Mouse (Mus musculus): Measurements from ENCODE around the gene Pdgfc. TPM values are rescaled to one million over a fixed set of nuclear protein-coding genes. Genes with fewer than 3 reads are reported as not detected.

The Pdgfc gene
- polyA plus RNA-seq, 2 experiments, result 0.32 to 0.37 TPM

- no peak overlapping the region for H3K4me2 ChIP-seq (ENCODE audit: low read depth)
- no peak for ATAC-seq (ENCODE audit: insufficient read depth)
- H3K9me3 ChIP-seq (ENCODE audit: control insufficient read depth, low read length), result no peaks in the 10 kb centered on the region
- no peaks in the 10 kb centered on the region for H3K36me3 ChIP-seq (replicated peaks; ENCODE audit: control insufficient read depth, insufficient read depth, low read depth)
- H3K4me3 ChIP-seq (ENCODE audit: insufficient read depth in 1 of 2, low read depth in 2 of 2, low read length in 2 of 2), result no peak overlapping the region
- H3K27me3 ChIP-seq (ENCODE audit: control insufficient read depth, insufficient read depth, low read length), result no peaks in the 10 kb centered on the region
- no peak overlapping the region for H3K27ac ChIP-seq
- no peak for DNase-seq (ENCODE audit: low read depth in 3 of 3, low spot score in 3 of 3)
- no peaks in the 10 kb centered on the region for H3K4me1 ChIP-seq (replicated peaks; ENCODE audit: control insufficient read depth in 2 of 2, insufficient read depth in 2 of 2, low read length in 1 of 2)
- WGBS (ENCODE audit: insufficient replicate concordance), result 64% methylated on average over 6 of the region's 6 CpGs
- H3K9ac ChIP-seq (replicated peaks), result no peak overlapping the region
- TF ChIP-seq CTCF (IDR thresholded peaks at IDR 0.05; ENCODE audit: low read depth) (no peak), EP300 (IDR thresholded peaks at IDR 0.05; ENCODE audit: low read depth) (no peak)
Observed at GRCm38 (mm10) chr3:81021783-81022182, 14.4 kb upstream of the Pdgfc start.

- WGBS (ENCODE audit: insufficient replicate concordance), result 60% methylated on average over 5 of the region's 5 CpGs
- DNase-seq (ENCODE audit: low read depth in 3 of 3, low spot score in 3 of 3), result no peak
- H3K4me1 ChIP-seq (replicated peaks; ENCODE audit: control insufficient read depth in 2 of 2, insufficient read depth in 2 of 2, low read length in 1 of 2), result no peaks in the 10 kb centered on the region
- no peak overlapping the region for H3K9ac ChIP-seq (replicated peaks)
- TF ChIP-seq CTCF (IDR thresholded peaks at IDR 0.05; ENCODE audit: low read depth) (no peak), EP300 (IDR thresholded peaks at IDR 0.05; ENCODE audit: low read depth) (no peak)
- no peak for ATAC-seq (ENCODE audit: insufficient read depth)
- no peaks in the 10 kb centered on the region for H3K9me3 ChIP-seq (ENCODE audit: control insufficient read depth, low read length)
- H3K4me3 ChIP-seq (ENCODE audit: insufficient read depth in 1 of 2, low read depth in 2 of 2, low read length in 2 of 2), result no peak overlapping the region
- no peak overlapping the region for H3K27ac ChIP-seq
- no peak overlapping the region for H3K4me2 ChIP-seq (ENCODE audit: low read depth)
- no peaks in the 10 kb centered on the region for H3K36me3 ChIP-seq (replicated peaks; ENCODE audit: control insufficient read depth, insufficient read depth, low read depth)
- no peaks in the 10 kb centered on the region for H3K27me3 ChIP-seq (ENCODE audit: control insufficient read depth, insufficient read depth, low read length)
Observed at GRCm38 (mm10) chr3:81022266-81022665, 13.9 kb upstream of the Pdgfc start.

- no peak overlapping the region for H3K9ac ChIP-seq (replicated peaks)
- no peak for ATAC-seq (ENCODE audit: insufficient read depth)
- TF ChIP-seq EP300 (IDR thresholded peaks at IDR 0.05; ENCODE audit: low read depth) (no peak), CTCF (IDR thresholded peaks at IDR 0.05; ENCODE audit: low read depth) (no peak)
- 70% methylated on average over 1 of the region's 1 CpGs for WGBS (ENCODE audit: insufficient replicate concordance)
- no peaks in the 10 kb centered on the region for H3K4me1 ChIP-seq (replicated peaks; ENCODE audit: control insufficient read depth in 2 of 2, insufficient read depth in 2 of 2, low read length in 1 of 2)
- no peaks in the 10 kb centered on the region for H3K36me3 ChIP-seq (replicated peaks; ENCODE audit: control insufficient read depth, insufficient read depth, low read depth)
- no peaks in the 10 kb centered on the region for H3K27me3 ChIP-seq (ENCODE audit: control insufficient read depth, insufficient read depth, low read length)
- no peak for DNase-seq (ENCODE audit: low read depth in 3 of 3, low spot score in 3 of 3)
- H3K4me2 ChIP-seq (ENCODE audit: low read depth), result no peak overlapping the region
- no peak overlapping the region for H3K27ac ChIP-seq
- no peaks in the 10 kb centered on the region for H3K9me3 ChIP-seq (ENCODE audit: control insufficient read depth, low read length)
- H3K4me3 ChIP-seq (ENCODE audit: insufficient read depth in 1 of 2, low read depth in 2 of 2, low read length in 2 of 2), result no peak overlapping the region
Observed at GRCm38 (mm10) chr3:81022845-81023244, 13.4 kb upstream of the Pdgfc start.

- no peaks in the 10 kb centered on the region for H3K36me3 ChIP-seq (replicated peaks; ENCODE audit: control insufficient read depth, insufficient read depth, low read depth)
- no peaks in the 10 kb centered on the region for H3K4me1 ChIP-seq (replicated peaks; ENCODE audit: control insufficient read depth in 2 of 2, insufficient read depth in 2 of 2, low read length in 1 of 2)
- no peak for ATAC-seq (ENCODE audit: insufficient read depth)
- H3K4me2 ChIP-seq (ENCODE audit: low read depth), result no peak overlapping the region
- H3K9me3 ChIP-seq (ENCODE audit: control insufficient read depth, low read length), result no peaks in the 10 kb centered on the region
- no peak for TF ChIP-seq CTCF (IDR thresholded peaks at IDR 0.05; ENCODE audit: low read depth)
- TF ChIP-seq EP300 (IDR thresholded peaks at IDR 0.05; ENCODE audit: low read depth), result no peak
- 59% methylated on average over 1 of the region's 1 CpGs for WGBS (ENCODE audit: insufficient replicate concordance)
- DNase-seq (ENCODE audit: low read depth in 3 of 3, low spot score in 3 of 3), result no peak
- no peak overlapping the region for H3K4me3 ChIP-seq (ENCODE audit: insufficient read depth in 1 of 2, low read depth in 2 of 2, low read length in 2 of 2)
- H3K27ac ChIP-seq, result no peak overlapping the region
- no peak overlapping the region for H3K9ac ChIP-seq (replicated peaks)
- H3K27me3 ChIP-seq (ENCODE audit: control insufficient read depth, insufficient read depth, low read length), result no peaks in the 10 kb centered on the region
Observed at GRCm38 (mm10) chr3:81023568-81023967, 12.6 kb upstream of the Pdgfc start.

GRCm38 (mm10) chr3:81025568-81026213, 10.5 kb upstream of the Pdgfc start:
- Histone ChIP-seq H3K4me1 (replicated peaks; ENCODE audit: control insufficient read depth in 2 of 2, insufficient read depth in 2 of 2, low read length in 1 of 2) (no peaks in the 10 kb centered on the region), H3K36me3 (replicated peaks; ENCODE audit: control insufficient read depth, insufficient read depth, low read depth) (no peaks in the 10 kb centered on the region), H3K4me3 (ENCODE audit: insufficient read depth in 1 of 2, low read depth in 2 of 2, low read length in 2 of 2) (no peak overlapping the region), H3K4me2 (ENCODE audit: low read depth) (no peak overlapping the region), H3K9me3 (ENCODE audit: control insufficient read depth, low read length) (no peaks in the 10 kb centered on the region), H3K9ac (replicated peaks) (no peak overlapping the region), H3K27me3 (ENCODE audit: control insufficient read depth, insufficient read depth, low read length) (no peaks in the 10 kb centered on the region), H3K27ac (no peak overlapping the region)
- TF ChIP-seq EP300 (IDR thresholded peaks at IDR 0.05; ENCODE audit: low read depth) (no peak), CTCF (IDR thresholded peaks at IDR 0.05; ENCODE audit: low read depth) (no peak)
- DNase-seq (ENCODE audit: low read depth in 3 of 3, low spot score in 3 of 3) (no peak), ATAC-seq (ENCODE audit: insufficient read depth) (no peak)
- WGBS (ENCODE audit: insufficient replicate concordance), result 45% methylated on average over 9 of the region's 9 CpGs

Data from liver, embryonic 14.5 days (tissue).